Mouse (Mus musculus) stomach, postnatal 0 days (tissue): Measurements from ENCODE around the gene Aldh3a2. TPM values are rescaled to one million over a fixed set of nuclear protein-coding genes. Genes with fewer than 3 reads are reported as not detected.

Experiments
- ATAC-seq: fragments of 200-750 bp; cut with Nextera tagmentation; 2 replicates; pipeline ENCODE4 v1.8.0; 2017; ENCODE audit not compliant: low FRiP score, low TSS enrichment
- DNase-seq: peaks from one replicate; pipeline ENCODE4 v3.0.0-alpha.2; 2016; ENCODE audit warnings: low spot score
- H3K27ac ChIP-seq: fragments of 300-500 bp; sonication (generic); replicated peaks from 2 replicates; pipeline ENCODE4 v1.5.1; 2014; ENCODE audit warnings: mild to moderate bottlenecking, control low read depth
- H3K27me3 ChIP-seq: fragments of 300-500 bp; sonication (generic); 2 replicates; pipeline ENCODE4 v1.6.1; 2014; ENCODE audit warnings: low read length; ENCODE audit not compliant: control insufficient read depth, insufficient read depth
- H3K36me3 ChIP-seq: fragments of 300-500 bp; sonication (generic); 2 replicates; pipeline ENCODE4 v1.6.1; 2014; ENCODE audit warnings: low read length, mixed read lengths; ENCODE audit not compliant: control insufficient read depth, insufficient read depth
- H3K4me1 ChIP-seq: fragments of 300-500 bp; sonication (generic); replicated peaks from 2 replicates; pipeline ENCODE4 v1.6.1; 2014; ENCODE audit warnings: antibody characterized with exemption; ENCODE audit not compliant: control insufficient read depth, insufficient read depth
- H3K4me2 ChIP-seq: fragments of 300-500 bp; sonication (generic); replicated peaks from 2 replicates; pipeline ENCODE4 v1.6.1; 2014; ENCODE audit warnings: low read depth, mild to moderate bottlenecking, control low read depth, moderate library complexity
- H3K4me3 ChIP-seq: fragments of 300-500 bp; sonication (generic); 2 replicates; pipeline ENCODE4 v1.5.1; 2014; ENCODE audit warnings: low read depth, low read length, control low read depth
- H3K9ac ChIP-seq: fragments of 300-500 bp; sonication (generic); 2 replicates; pipeline ENCODE4 v1.6.1; 2014; ENCODE audit warnings: mild to moderate bottlenecking, low read length, control low read depth, mixed read lengths
- H3K9me3 ChIP-seq: fragments of 300-500 bp; sonication (generic); 2 replicates; pipeline ENCODE4 v1.6.1; 2016; ENCODE audit warnings: low read length; ENCODE audit not compliant: control insufficient read depth
- CTCF ChIP-seq: IDR thresholded peaks from 2 replicates; pipeline ENCODE4 v1.5.1; 2016; ENCODE audit warnings: antibody characterized with exemption, low read depth, mild to moderate bottlenecking, moderate library complexity
- EP300 ChIP-seq: optimal IDR thresholded peaks from 2 replicates; pipeline ENCODE3; 2016; ENCODE audit warnings: antibody characterized with exemption
- WGBS: fragments of 180-500 bp; shearing (Covaris S2); extraction: QIAGEN DNeasy Blood & Tissue Kit; methylation state at CpG from one replicate; pipeline ENCODE4 v1.1.7; 2014; 5-methylcytosine and 5-hydroxymethylcytosine counted together
- polyA plus RNA-seq: library from polyadenylated mRNA; unstranded; fragments of >200 nt; fragmentation: Nextera tagmentation; extraction: Ambion mirVana; gene quantifications from 2 replicates; pipeline ENCODE4 v1.2.1, GENCODE M21; 2015

Gene Aldh3a2
- polyA plus RNA-seq, 1 experiment from 2014 or later = 68.0 TPM

DNA sequence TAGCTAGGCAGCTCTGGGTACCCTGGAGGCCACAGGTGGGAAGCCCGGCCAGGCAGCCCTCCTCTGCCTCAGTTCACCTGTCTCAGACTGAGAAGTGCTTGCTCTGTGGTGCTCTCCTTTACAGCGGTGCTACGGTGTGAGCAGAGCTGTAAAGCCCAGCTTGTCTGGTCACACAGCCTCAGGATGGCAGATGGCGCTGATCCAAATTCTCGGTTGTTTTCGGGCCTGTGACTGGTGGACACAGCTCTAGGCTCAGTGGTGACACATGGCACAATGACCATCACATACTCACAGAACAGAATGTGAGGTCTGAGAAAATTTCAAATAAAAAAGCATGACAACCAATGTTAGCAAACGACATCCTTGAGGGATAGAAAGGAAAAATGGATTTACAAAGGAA, 22.9 kb downstream of the Aldh3a2 start:
- no peak overlapping the region for H3K4me2 ChIP-seq
- DNase-seq (no peak), ATAC-seq (no peak)
- TF ChIP-seq CTCF = no peak
- no peak for TF ChIP-seq EP300
- H3K9me3 ChIP-seq = no peaks in the 10 kb centered on the region
- no peaks in the 10 kb centered on the region for H3K27me3 ChIP-seq
- no peak overlapping the region for H3K9ac ChIP-seq
- peaks cover 11% of the 10 kb centered on the region; the same call in 1 of the 2 replicates for H3K36me3 ChIP-seq
- H3K4me3 ChIP-seq = no peak overlapping the region
- H3K4me1 ChIP-seq = no peaks in the 10 kb centered on the region
- WGBS = 82% methylated on average over 7 of the region's 7 CpGs
- H3K27ac ChIP-seq = no peak overlapping the region

DNA sequence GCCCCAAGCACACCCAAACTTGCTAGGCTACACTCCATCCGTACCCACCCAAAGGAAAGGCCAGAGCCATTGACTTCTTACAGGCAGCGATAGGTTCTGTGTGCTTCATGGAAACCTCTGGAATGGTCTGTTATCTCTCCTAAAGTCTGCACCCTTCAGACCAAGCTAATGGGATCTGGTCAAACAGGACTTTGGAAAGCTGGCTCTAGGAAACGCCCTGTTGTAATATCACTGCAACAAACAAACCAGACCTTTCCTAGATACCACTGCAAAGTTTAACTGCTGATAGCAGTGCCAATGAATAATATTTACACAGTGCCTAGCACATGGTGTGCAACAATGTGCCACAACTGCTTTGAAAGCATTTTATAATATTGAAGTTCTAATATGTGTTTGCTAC, 31.2 kb downstream of the Aldh3a2 start:
- Histone ChIP-seq H3K4me2 (no peak overlapping the region), H3K4me3 (no peak overlapping the region), H3K27ac (no peak overlapping the region), H3K9me3 (no peaks in the 10 kb centered on the region), H3K4me1 (no peaks in the 10 kb centered on the region), H3K36me3 (no peaks in the 10 kb centered on the region), H3K9ac (no peak overlapping the region), H3K27me3 (no peaks in the 10 kb centered on the region)
- 68% methylated on average over 3 of the region's 3 CpGs for WGBS
- peak; percentile 81 for ATAC-seq
- TF ChIP-seq CTCF = no peak
- no peak for TF ChIP-seq EP300
- DNase-seq = peak; percentile 46

DNA sequence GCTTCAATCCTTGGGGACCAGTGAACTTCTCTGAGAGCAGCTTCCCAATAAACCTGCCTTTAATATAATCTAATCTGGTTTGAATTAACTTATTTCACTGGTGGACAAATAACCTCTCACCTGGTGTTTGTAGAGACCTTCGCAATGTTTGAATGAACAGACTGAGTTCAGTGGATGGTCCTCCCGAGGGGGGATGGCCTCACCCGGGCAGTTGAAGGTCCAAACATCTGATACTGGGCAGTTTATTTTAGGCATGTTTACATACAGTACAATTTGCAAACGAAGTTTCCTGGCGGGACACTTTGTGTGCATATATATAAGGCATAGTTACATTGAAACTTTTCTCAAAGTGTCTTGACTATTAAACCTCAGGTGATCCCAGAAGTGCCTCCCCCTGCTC, 33.1 kb downstream of the Aldh3a2 start:
- Histone ChIP-seq H3K9me3 (no peaks in the 10 kb centered on the region), H3K4me1 (no peaks in the 10 kb centered on the region), H3K36me3 (no peaks in the 10 kb centered on the region), H3K4me3 (no peak overlapping the region), H3K27me3 (no peaks in the 10 kb centered on the region), H3K9ac (no peak overlapping the region), H3K27ac (no peak overlapping the region), H3K4me2 (no peak overlapping the region)
- TF ChIP-seq EP300 = no peak
- no peak for TF ChIP-seq CTCF
- 12% methylated on average over 5 of the region's 5 CpGs for WGBS
- ATAC-seq (no peak), DNase-seq (no peak)

DNA sequence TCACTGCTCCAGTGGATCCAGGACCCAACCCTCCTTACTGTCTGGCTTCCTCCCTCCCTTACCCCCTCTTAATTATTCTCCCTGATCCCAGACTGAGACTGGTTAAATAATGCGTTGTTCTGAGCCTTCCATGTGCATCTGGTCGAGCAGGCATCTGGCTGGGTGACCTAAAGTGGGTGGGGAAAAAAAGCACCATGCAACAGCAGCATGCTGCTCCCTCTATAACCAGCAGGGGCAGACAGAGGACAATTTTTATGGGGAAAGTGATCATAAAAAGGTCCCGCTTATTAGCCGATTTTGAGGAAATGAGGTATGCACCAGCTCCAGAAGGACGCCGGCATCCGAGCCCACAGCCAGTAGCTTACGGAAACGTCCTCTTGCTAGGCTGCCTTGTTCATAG, 35.9 kb downstream of the Aldh3a2 start:
- H3K27me3 ChIP-seq = no peaks in the 10 kb centered on the region
- no peaks in the 10 kb centered on the region for H3K36me3 ChIP-seq
- peak; percentile 76 for DNase-seq
- 2% methylated on average over 9 of the region's 9 CpGs for WGBS
- H3K27ac ChIP-seq = no peak overlapping the region
- peak; percentile 77 for ATAC-seq
- no peaks in the 10 kb centered on the region; the same call in 1 of the 2 replicates for H3K4me1 ChIP-seq
- no peaks in the 10 kb centered on the region for H3K9me3 ChIP-seq
- no peak overlapping the region for H3K9ac ChIP-seq
- no peak overlapping the region for H3K4me3 ChIP-seq
- TF ChIP-seq EP300 = no peak
- TF ChIP-seq CTCF = peak; percentile 91
- H3K4me2 ChIP-seq = peak overlapping the region; percentile 15; the same call in 1 of the 2 replicates

DNA sequence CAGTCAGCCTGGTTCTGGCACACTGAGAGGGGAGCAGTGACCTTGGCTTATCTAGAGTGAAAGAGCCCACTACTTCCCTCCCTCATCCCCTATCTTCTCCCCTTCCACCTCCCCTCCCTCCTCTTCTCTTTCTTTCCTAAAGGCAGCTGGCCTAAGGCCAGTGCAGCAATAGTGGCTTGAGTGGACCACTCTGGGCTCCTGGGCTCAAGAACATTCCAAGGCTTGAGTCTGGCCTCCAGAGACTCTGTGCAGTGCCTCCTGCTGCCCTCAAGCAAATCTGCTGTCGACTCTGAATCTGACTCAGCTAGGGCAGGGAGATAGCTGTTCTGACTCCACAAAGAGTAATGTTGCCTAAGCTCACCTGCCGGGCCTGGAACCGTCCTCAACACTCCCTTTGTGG, 38.9 kb downstream of the Aldh3a2 start:
- H3K36me3 ChIP-seq = no peaks in the 10 kb centered on the region
- ATAC-seq (no peak), DNase-seq (no peak)
- H3K9me3 ChIP-seq = no peaks in the 10 kb centered on the region
- no peak overlapping the region for H3K9ac ChIP-seq
- WGBS = 64% methylated on average over 3 of the region's 3 CpGs
- H3K4me3 ChIP-seq = no peak overlapping the region
- H3K4me2 ChIP-seq = no peak overlapping the region
- H3K27me3 ChIP-seq = no peaks in the 10 kb centered on the region
- H3K27ac ChIP-seq = no peak overlapping the region
- TF ChIP-seq CTCF = peak; percentile 25; the same call in 1 of the 2 replicates
- TF ChIP-seq EP300 = no peak
- peaks cover 4% of the 10 kb centered on the region; the same call in 1 of the 2 replicates for H3K4me1 ChIP-seq

DNA sequence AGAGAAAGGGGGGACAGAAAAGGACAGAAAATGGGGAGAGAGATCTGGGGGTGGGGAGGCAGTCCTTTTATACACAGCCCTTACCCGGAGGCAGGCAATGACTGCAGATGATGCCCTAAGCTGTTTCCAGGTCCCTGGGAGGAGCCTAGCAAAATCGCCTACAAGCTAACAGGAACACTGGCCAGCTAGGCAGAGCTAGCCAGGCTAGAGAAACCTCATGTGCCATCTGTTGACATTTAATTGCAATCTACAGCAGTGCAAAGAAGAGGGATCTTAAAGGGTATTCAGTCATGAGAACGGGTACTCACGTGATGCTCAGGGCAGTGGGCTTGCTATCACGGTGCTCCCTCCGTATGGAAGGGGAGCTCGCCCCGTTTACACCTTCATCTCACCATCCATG, 39.4 kb downstream of the Aldh3a2 start:
- Histone ChIP-seq H3K4me3 (no peak overlapping the region), H3K9me3 (no peaks in the 10 kb centered on the region), H3K27me3 (no peaks in the 10 kb centered on the region), H3K9ac (no peak overlapping the region), H3K4me2 (no peak overlapping the region), H3K27ac (no peak overlapping the region), H3K4me1 (peaks cover 4% of the 10 kb centered on the region; the same call in 1 of the 2 replicates), H3K36me3 (no peaks in the 10 kb centered on the region)
- 76% methylated on average over 8 of the region's 8 CpGs for WGBS
- ATAC-seq = no peak
- no peak for TF ChIP-seq EP300
- TF ChIP-seq CTCF = no peak
- DNase-seq = no peak
